Mouse (Mus musculus): ENCODE measurements around the gene Ostm1.
A peak's percentile ranks its signal among the peaks of the same experiment; 100 is the strongest.

The Ostm1 gene

GRCm38 (mm10) chr10:42680582-42681001 lies 97.0 kb downstream of the Ostm1 start:
- DNase-seq (ENCODE audit: low spot score), result no peak

- peak; percentile 19 for DNase-seq (ENCODE audit: low spot score)
Observed at GRCm38 (mm10) chr10:42682421-42682820, 98.8 kb downstream of the Ostm1 start.

- DNase-seq (ENCODE audit: low spot score), result no peak
Observed at GRCm38 (mm10) chr10:42687873-42688272, 104.3 kb downstream of the Ostm1 start.

GRCm38 (mm10) chr10:42689694-42690093 lies 106.1 kb downstream of the Ostm1 start:
- no peak for DNase-seq (ENCODE audit: low spot score)

GRCm38 (mm10) chr10:42690233-42691028 lies 106.8 kb downstream of the Ostm1 start:
- DNase-seq (ENCODE audit: low spot score), result no peak

GRCm38 (mm10) chr10:42691051-42691450 lies 107.4 kb downstream of the Ostm1 start:
- peak; percentile 70 for DNase-seq (ENCODE audit: low spot score)

- DNase-seq (ENCODE audit: low spot score), result no peak
Observed at GRCm38 (mm10) chr10:42692095-42692494, 108.5 kb downstream of the Ostm1 start.

- peak; percentile 16 for DNase-seq (ENCODE audit: low spot score)
Observed at GRCm38 (mm10) chr10:42692794-42693193, 109.2 kb downstream of the Ostm1 start.

- DNase-seq (ENCODE audit: low spot score), result no peak
Observed at GRCm38 (mm10) chr10:42693482-42693881, 109.9 kb downstream of the Ostm1 start.

GRCm38 (mm10) chr10:42696361-42696760 lies 112.7 kb downstream of the Ostm1 start:
- no peak for DNase-seq (ENCODE audit: low spot score)

- DNase-seq (ENCODE audit: low spot score), result peak; percentile 81
Observed at GRCm38 (mm10) chr10:42697007-42697406, 113.4 kb downstream of the Ostm1 start.

GRCm38 (mm10) chr10:42698375-42698774 lies 114.8 kb downstream of the Ostm1 start:
- DNase-seq (ENCODE audit: low spot score), result no peak

- DNase-seq (ENCODE audit: low spot score), result no peak
Observed at GRCm38 (mm10) chr10:42698994-42699393, 115.4 kb downstream of the Ostm1 start.

- DNase-seq (ENCODE audit: low spot score), result no peak
Observed at GRCm38 (mm10) chr10:42702111-42702510, 118.5 kb downstream of the Ostm1 start.

GRCm38 (mm10) chr10:42714676-42715075 lies 131.1 kb downstream of the Ostm1 start:
- no peak for DNase-seq (ENCODE audit: low spot score)

- no peak for DNase-seq (ENCODE audit: low spot score)
Observed at GRCm38 (mm10) chr10:42715366-42716035, 131.9 kb downstream of the Ostm1 start.

- DNase-seq (ENCODE audit: low spot score), result no peak
Observed at GRCm38 (mm10) chr10:42722116-42722515, 138.5 kb downstream of the Ostm1 start.

GRCm38 (mm10) chr10:42723275-42724232 lies 139.9 kb downstream of the Ostm1 start:
- DNase-seq (ENCODE audit: low spot score), result no peak

GRCm38 (mm10) chr10:42729607-42730006 lies 146.0 kb downstream of the Ostm1 start:
- DNase-seq (ENCODE audit: low spot score), result no peak

- peak; percentile 75 for DNase-seq (ENCODE audit: low spot score)
Observed at GRCm38 (mm10) chr10:42734546-42735060, 151.0 kb downstream of the Ostm1 start.

- DNase-seq (ENCODE audit: low spot score), result no peak
Observed at GRCm38 (mm10) chr10:42751813-42752212, 168.2 kb downstream of the Ostm1 start.

All from adipocyte (in vitro differentiated cells).